Mouse (Mus musculus) leukemia stem cell, adult 10-12 weeks (primary cell): ENCODE results near the gene Vmn1r95. TPM values are rescaled to one million over a fixed set of nuclear protein-coding genes. Genes with fewer than 3 reads are reported as not detected.

Source experiments
- polyA plus RNA-seq: library from polyadenylated mRNA; stranded (reverse); fragments of >175 nt; gene quantifications from 2 replicates; pipeline ENCODE4 v1.2.3, GENCODE M21; 2012; ENCODE audit warnings: low replicate concordance

The Vmn1r95 gene
- polyA plus RNA-seq = not detected in 2 replicates

GRCm38 (mm10) chr7:20193410-20193809 lies at the start of gene Vmn1r95:
Vmn1r95 (plus strand) TSS chr7:20193710.

GRCm38 (mm10) chr7:20168277-20168676 lies 25.2 kb upstream of the Vmn1r95 start, which contains the start of gene Vmn1r94:
Vmn1r94 (minus strand) TSS chr7:20168377.

DNA sequence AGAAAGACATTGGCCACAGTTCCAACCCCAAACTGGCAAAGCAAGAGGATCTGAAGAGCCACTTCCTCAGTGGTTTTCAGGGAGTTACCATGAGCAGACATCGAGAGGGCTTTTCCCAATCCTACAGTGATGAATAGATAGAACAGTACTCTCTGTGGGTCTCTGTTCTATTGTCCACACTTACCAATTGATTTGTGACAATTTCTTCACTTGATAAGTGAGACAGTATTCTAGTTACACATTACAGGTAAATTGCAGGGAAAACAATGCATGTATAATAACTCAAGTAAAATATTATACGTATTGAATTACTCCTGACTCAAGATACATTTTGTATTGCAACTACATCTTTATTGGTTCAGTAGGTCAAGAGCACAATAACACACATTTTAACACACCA lies 12.0 kb downstream of the Vmn1r95 start, which contains the start of gene Gm6164:
Gm6164 (minus strand) TSS at position 101 of the 400 bp plus-strand sequence.

GRCm38 (mm10) chr7:20233728-20234127 lies 40.2 kb downstream of the Vmn1r95 start, which contains the start of gene Gm4498:
Gm4498 (minus strand) TSS chr7:20233828.

Other genes starting within 250 kb of the Vmn1r95 start
- 0.20 TPM in 1 of 2 replicates, not detected in the other for gene Igsf23, start 243.0 kb upstream of the Vmn1r95 start, polyA plus RNA-seq
- gene Ceacam20, start 228.3 kb upstream of the Vmn1r95 start, polyA plus RNA-seq = not detected in 2 replicates
- not detected in 2 replicates for gene Nlrp9b, start 202.2 kb upstream of the Vmn1r95 start, polyA plus RNA-seq
- not detected in 2 replicates for gene Vmn1r91, start 94.0 kb upstream of the Vmn1r95 start, polyA plus RNA-seq
- not detected in 2 replicates for gene Gm16442, start 71.1 kb upstream of the Vmn1r95 start, polyA plus RNA-seq
- not detected in 2 replicates for gene Vmn1r93, start 54.6 kb upstream of the Vmn1r95 start, polyA plus RNA-seq
- not detected in 2 replicates for gene Vmn1r94, start 25.3 kb upstream of the Vmn1r95 start, polyA plus RNA-seq
- not detected in 2 replicates for gene Gm6164, start 11.9 kb downstream of the Vmn1r95 start, polyA plus RNA-seq
- gene Gm4498, start 40.1 kb downstream of the Vmn1r95 start, polyA plus RNA-seq = not detected in 2 replicates
- gene Gm5890, start 69.1 kb downstream of the Vmn1r95 start, polyA plus RNA-seq = not detected in 2 replicates
- not detected in 2 replicates for gene Gm4133, start 140.4 kb downstream of the Vmn1r95 start, polyA plus RNA-seq
- not detected in 2 replicates for gene Gm5728, start 181.7 kb downstream of the Vmn1r95 start, polyA plus RNA-seq
- not detected in 2 replicates for gene Vmn1r100, start 224.2 kb downstream of the Vmn1r95 start, polyA plus RNA-seq
- gene Vmn1r101, start 248.9 kb downstream of the Vmn1r95 start, polyA plus RNA-seq = not detected in 2 replicates